Mouse (Mus musculus) MEL (cell line): ENCODE results near the gene Ccdc85a.

ENCODE experiments used
- CTCF ChIP-seq, 3 experiments: IDR thresholded peaks in 2 of 3; conservative IDR thresholded peaks in 1 of 3; 2 replicates each; pipeline ENCODE4 v1.5.1; 2011 to 2012; ENCODE audit warnings: low read length in 3 of 3, low read depth in 2 of 3, mild to moderate bottlenecking in 2 of 3, improper control_type of control experiment in 1 of 3, inconsistent platforms in 1 of 3, mixed read lengths in 1 of 3, moderate library complexity in 1 of 3; ENCODE audit not compliant: control insufficient read depth in 1 of 3, insufficient read depth in 1 of 3, poor library complexity in 1 of 3, severe bottlenecking in 1 of 3
- EP300 ChIP-seq, 2 experiments: IDR thresholded peaks; 2 replicates each; pipeline ENCODE4 v1.6.1; 2011; ENCODE audit warnings: improper control_type of control experiment in 2 of 2, low read length in 2 of 2, low read depth in 1 of 2, mild to moderate bottlenecking in 1 of 2
- HCFC1 ChIP-seq: IDR thresholded peaks from 2 replicates; pipeline ENCODE4 v1.6.1; 2012; ENCODE audit warnings: low read depth, mild to moderate bottlenecking, inconsistent platforms, low read length, improper control_type of control experiment, moderate library complexity
- POLR2A ChIP-seq, 2 experiments: IDR thresholded peaks; 2 replicates each; pipeline ENCODE4 v1.6.1; 2011 to 2012; ENCODE audit warnings: low read length in 2 of 2, mild to moderate bottlenecking in 2 of 2, control low read depth in 1 of 2, improper control_type of control experiment in 1 of 2, low read depth in 1 of 2, moderate library complexity in 1 of 2; ENCODE audit not compliant: control insufficient read depth in 1 of 2, insufficient read depth in 1 of 2, poor library complexity in 1 of 2

DNA sequence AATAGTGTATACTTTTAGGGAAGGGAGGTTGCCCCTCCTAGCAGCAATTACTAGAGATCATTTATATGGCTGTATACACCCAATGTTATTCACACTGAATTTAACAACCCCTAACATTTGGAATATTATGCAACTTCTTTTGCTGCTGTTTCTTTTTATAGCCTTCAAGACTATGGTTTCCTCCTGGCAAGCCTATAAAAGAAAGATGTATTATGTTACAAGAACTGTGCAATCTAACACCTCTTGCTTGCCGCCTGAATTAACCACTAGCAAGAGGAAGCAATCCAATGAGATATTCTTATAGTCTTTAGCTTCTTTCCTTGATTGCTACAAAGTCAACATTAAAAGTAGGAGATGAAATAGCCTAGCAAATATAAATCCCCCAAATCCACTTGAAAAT is 187.0 kb downstream of the Ccdc85a start:
- TF ChIP-seq HCFC1 (no peak), POLR2A (IDR thresholded peaks at IDR 0.05; ENCODE audit: control insufficient read depth in 1 of 2, insufficient read depth in 1 of 2, low read depth in 1 of 2, low read length in 2 of 2, poor library complexity in 1 of 2) (no peak), CTCF (IDR thresholded peaks at IDR 0.05 in 2 of 3, conservative IDR thresholded peaks at IDR 0.05 in 1 of 3; ENCODE audit: control insufficient read depth in 1 of 3, insufficient read depth in 1 of 3, low read depth in 2 of 3, low read length in 3 of 3, poor library complexity in 1 of 3, severe bottlenecking in 1 of 3) (no peak), EP300 (IDR thresholded peaks at IDR 0.05; ENCODE audit: low read depth in 1 of 2, low read length in 2 of 2) (no peak)
